Mouse (Mus musculus) bone marrow macrophage, adult 2 months (primary cell): ENCODE results near the gene Aff3.

Experiments
- CTCF ChIP-seq: IDR thresholded peaks from 2 replicates; pipeline ENCODE4 v1.5.1; 2012; ENCODE audit warnings: low read depth, mild to moderate bottlenecking, low read length, moderate library complexity
- POLR2A ChIP-seq: IDR thresholded peaks from 2 replicates; pipeline ENCODE4 v1.6.1; 2012; ENCODE audit warnings: mild to moderate bottlenecking, low read depth, low read length, borderline replicate concordance

DNA sequence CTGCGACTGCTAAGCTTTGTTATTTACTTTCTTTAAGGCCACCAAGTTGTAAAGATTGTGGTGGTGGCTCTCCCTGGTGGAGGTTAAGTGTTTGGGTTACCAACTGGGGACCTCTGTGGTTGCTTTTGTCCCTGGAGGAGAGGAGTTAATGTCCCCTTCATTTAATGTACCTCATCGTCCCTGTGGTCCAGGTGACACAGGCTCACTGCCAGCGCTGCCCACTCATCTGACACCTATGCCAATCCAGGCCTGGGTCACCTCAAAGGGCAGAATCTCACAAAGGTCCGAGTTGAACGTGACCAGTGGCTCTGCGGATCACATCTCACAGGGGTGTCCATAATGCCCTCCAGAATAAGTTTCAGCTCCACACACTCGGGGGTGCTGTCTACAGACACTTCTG is 103.4 kb downstream of the Aff3 start:
- TF ChIP-seq CTCF (no peak), POLR2A (no peak)
